Mouse (Mus musculus): Measurements from ENCODE around the gene Itga9. TPM values are rescaled to one million over a fixed set of nuclear protein-coding genes. Genes with fewer than 3 reads are reported as not detected.

Itga9 gene
- polyA plus RNA-seq, 1 experiment from 2014 or later = 2.4 TPM

DNA sequence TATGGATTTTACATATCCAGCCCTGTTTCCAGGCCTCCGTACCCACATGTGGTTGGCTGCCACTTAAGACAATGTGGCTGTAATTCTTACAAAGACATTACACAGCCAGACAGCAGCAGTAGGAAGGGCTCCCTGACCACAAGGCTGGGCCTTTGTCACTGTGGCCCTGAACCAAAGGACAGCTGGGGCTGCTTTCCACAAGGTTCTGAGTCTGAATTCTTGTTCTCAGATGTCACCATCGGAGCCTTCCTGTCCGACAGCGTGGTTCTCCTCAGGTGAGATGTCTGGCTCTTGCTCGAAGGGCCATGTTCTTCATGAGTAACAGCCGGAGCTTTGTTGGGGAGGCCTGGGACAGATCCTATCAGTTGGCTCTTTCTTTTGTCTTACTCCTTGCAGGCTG, 75.0 kb downstream of the Itga9 start:
- DNase-seq = no peak

DNA sequence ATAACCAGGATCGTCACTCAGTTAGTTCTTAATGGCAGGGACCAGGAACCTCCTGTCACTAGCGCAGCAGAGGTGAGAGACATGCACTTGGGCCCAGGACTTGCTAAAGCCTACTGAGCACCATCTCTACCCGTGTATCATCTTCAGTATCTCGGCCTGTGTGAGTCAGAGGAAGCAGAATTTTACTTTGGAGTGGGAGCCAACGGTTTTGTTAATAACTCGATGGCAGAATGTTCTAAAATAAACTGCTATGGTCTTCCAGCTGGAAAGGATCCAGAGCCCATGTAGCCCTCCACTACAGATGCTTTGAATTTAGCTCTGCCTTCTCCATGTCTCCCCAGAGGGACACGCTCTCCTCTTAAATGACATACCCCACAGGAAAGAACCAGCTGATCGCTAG, 75.7 kb downstream of the Itga9 start:
- Histone ChIP-seq H3K4me1 (ENCODE audit: control insufficient read depth, insufficient read depth, low read length) (0 out of 2 replicates have a peak, but pooled peaks cover 3% of the 10 kb centered on the region), H3K27me3 (ENCODE audit: control insufficient read depth, insufficient read depth, low read length) (no peaks in the 10 kb centered on the region), H3K9me3 (ENCODE audit: control insufficient read depth, low read length) (no peaks in the 10 kb centered on the region), H3K4me2 (ENCODE audit: low read length) (no peak overlapping the region), H3K36me3 (ENCODE audit: control insufficient read depth, insufficient read depth, low read length) (no peaks in the 10 kb centered on the region), H3K27ac (replicated peaks; ENCODE audit: low read depth, low read length) (no peak overlapping the region), H3K4me3 (replicated peaks; ENCODE audit: low read depth, low read length) (no peak overlapping the region), H3K9ac (replicated peaks; ENCODE audit: low read length) (no peak overlapping the region)
- no peak for ATAC-seq (ENCODE audit: low FRiP score, low TSS enrichment)
- WGBS = 94% methylated on average over 8 of the region's 8 CpGs
- no peak for DNase-seq

More for the DNA sequence above, 75.0 kb downstream of the Itga9 start:
- ATAC-seq (ENCODE audit: low FRiP score, low TSS enrichment) = no peak
- no peak overlapping the region for H3K9ac ChIP-seq (replicated peaks; ENCODE audit: low read length)
- H3K27me3 ChIP-seq (ENCODE audit: control insufficient read depth, insufficient read depth, low read length) = no peaks in the 10 kb centered on the region
- H3K4me2 ChIP-seq (ENCODE audit: low read length) = no peak overlapping the region
- no peak overlapping the region for H3K27ac ChIP-seq (replicated peaks; ENCODE audit: low read depth, low read length)
- H3K9me3 ChIP-seq (ENCODE audit: control insufficient read depth, low read length) = no peaks in the 10 kb centered on the region
- no peak overlapping the region for H3K4me3 ChIP-seq (replicated peaks; ENCODE audit: low read depth, low read length)
- no peaks in the 10 kb centered on the region for H3K36me3 ChIP-seq (ENCODE audit: control insufficient read depth, insufficient read depth, low read length)
- 0 out of 2 replicates have a peak, but pooled peaks cover 7% of the 10 kb centered on the region for H3K4me1 ChIP-seq (ENCODE audit: control insufficient read depth, insufficient read depth, low read length)
- WGBS = 87% methylated on average over 6 of the region's 6 CpGs

DNA sequence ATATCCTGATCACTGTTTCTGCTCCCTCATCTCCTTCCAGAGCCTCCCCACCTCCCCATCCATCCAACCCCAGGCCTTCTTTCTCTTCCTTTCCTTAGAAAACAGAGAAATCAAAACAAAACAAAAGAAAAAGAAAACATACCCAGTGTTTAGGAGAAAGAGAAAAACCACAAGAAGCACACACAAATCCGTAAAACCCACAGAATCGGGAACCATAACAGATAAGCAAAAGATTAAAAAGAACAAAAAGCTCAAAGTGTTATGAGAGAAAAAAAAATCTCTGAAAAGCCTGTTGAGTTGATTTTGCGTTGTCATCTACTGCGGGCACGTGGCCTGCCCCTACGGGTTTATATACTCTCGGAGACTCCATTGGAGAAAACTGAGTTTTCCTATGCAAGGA, 77.0 kb downstream of the Itga9 start:
- Histone ChIP-seq H3K27ac (replicated peaks; ENCODE audit: low read depth, low read length) (no peak overlapping the region), H3K4me3 (replicated peaks; ENCODE audit: low read depth, low read length) (no peak overlapping the region), H3K4me2 (ENCODE audit: low read length) (no peak overlapping the region), H3K4me1 (ENCODE audit: control insufficient read depth, insufficient read depth, low read length) (no peaks in the 10 kb centered on the region), H3K36me3 (ENCODE audit: control insufficient read depth, insufficient read depth, low read length) (no peaks in the 10 kb centered on the region), H3K9me3 (ENCODE audit: control insufficient read depth, low read length) (no peaks in the 10 kb centered on the region), H3K27me3 (ENCODE audit: control insufficient read depth, insufficient read depth, low read length) (no peaks in the 10 kb centered on the region), H3K9ac (replicated peaks; ENCODE audit: low read length) (no peak overlapping the region)
- ATAC-seq (ENCODE audit: low FRiP score, low TSS enrichment) = no peak
- 94% methylated on average over 7 of the region's 7 CpGs for WGBS
- DNase-seq = no peak

DNA sequence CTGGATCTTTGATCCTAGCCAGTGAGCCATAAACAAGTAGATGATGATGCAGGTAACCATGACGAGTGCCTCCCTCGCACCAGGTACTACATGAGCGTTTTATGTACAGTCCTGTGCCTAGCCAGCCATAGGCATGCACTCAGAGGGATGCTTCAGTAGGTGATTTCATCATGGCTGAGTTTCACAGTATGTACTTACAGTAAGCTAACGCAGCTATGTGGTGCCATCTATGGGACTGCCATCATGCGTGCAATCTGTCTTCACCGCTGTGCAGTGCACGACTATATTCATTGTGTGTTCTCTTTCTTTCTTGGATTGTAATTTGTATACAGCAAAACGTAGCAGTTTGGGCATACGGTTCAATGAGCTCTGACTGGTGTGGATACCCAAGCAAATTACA, 77.9 kb downstream of the Itga9 start:
- DNase-seq (peak; percentile 31), ATAC-seq (ENCODE audit: low FRiP score, low TSS enrichment) (no peak)
- no peak overlapping the region for H3K27ac ChIP-seq (replicated peaks; ENCODE audit: low read depth, low read length)
- no peak overlapping the region for H3K4me2 ChIP-seq (ENCODE audit: low read length)
- 90% methylated on average over 9 of the region's 9 CpGs for WGBS
- no peaks in the 10 kb centered on the region for H3K27me3 ChIP-seq (ENCODE audit: control insufficient read depth, insufficient read depth, low read length)
- no peaks in the 10 kb centered on the region for H3K36me3 ChIP-seq (ENCODE audit: control insufficient read depth, insufficient read depth, low read length)
- no peak overlapping the region for H3K4me3 ChIP-seq (replicated peaks; ENCODE audit: low read depth, low read length)
- H3K9ac ChIP-seq (replicated peaks; ENCODE audit: low read length) = no peak overlapping the region
- peaks cover 7% of the 10 kb centered on the region; the same call in 1 of the 2 replicates for H3K4me1 ChIP-seq (ENCODE audit: control insufficient read depth, insufficient read depth, low read length)
- H3K9me3 ChIP-seq (ENCODE audit: control insufficient read depth, low read length) = no peaks in the 10 kb centered on the region

DNA sequence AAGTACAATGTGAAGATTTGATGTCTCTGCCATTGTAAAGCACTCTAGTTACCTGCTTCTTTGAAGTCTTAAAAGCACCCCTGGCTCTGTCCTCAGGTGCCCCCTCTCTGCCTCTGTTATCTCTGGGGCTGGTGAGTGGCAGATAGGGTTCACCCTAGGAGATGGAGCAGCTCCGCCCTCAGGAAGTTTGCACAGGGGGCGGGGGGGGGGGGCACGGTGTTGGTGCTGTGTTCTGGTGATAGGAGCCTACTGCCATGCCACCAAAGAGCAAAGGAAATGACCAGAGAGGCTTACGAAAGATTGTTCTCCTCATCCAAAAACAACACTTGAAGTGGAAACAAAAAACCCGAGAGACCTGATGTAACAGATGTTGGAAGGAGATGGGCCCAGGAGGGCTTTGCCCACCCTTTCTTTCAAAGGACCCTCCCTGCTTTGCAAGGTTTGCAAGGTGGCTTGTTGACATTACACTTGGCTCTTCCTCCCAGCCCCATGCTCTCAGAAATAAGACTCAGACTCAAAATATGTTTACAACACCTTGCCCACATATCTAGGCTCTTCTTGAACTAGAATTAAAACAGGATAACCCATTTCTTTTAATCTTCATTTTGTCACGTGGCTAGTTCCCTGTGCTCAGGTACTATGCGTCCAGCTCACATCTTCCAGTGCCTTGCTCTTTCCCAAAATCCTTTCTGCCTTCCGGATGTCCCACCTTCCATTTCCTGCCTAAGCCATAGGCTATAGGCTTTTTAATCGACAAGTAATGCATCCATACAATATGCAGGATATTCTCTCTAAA, 79.9 kb downstream of the Itga9 start:
- H3K4me1 ChIP-seq (ENCODE audit: control insufficient read depth, insufficient read depth, low read length) = peaks cover 7% of the 10 kb centered on the region; the same call in 1 of the 2 replicates
- DNase-seq (no peak), ATAC-seq (ENCODE audit: low FRiP score, low TSS enrichment) (no peak)
- H3K36me3 ChIP-seq (ENCODE audit: control insufficient read depth, insufficient read depth, low read length) = no peaks in the 10 kb centered on the region
- no peaks in the 10 kb centered on the region for H3K27me3 ChIP-seq (ENCODE audit: control insufficient read depth, insufficient read depth, low read length)
- WGBS = 86% methylated on average over 9 of the region's 9 CpGs
- H3K9ac ChIP-seq (replicated peaks; ENCODE audit: low read length) = no peak overlapping the region
- no peak overlapping the region for H3K4me3 ChIP-seq (replicated peaks; ENCODE audit: low read depth, low read length)
- no peak overlapping the region for H3K27ac ChIP-seq (replicated peaks; ENCODE audit: low read depth, low read length)
- H3K9me3 ChIP-seq (ENCODE audit: control insufficient read depth, low read length) = no peaks in the 10 kb centered on the region
- H3K4me2 ChIP-seq (ENCODE audit: low read length) = no peak overlapping the region

DNA sequence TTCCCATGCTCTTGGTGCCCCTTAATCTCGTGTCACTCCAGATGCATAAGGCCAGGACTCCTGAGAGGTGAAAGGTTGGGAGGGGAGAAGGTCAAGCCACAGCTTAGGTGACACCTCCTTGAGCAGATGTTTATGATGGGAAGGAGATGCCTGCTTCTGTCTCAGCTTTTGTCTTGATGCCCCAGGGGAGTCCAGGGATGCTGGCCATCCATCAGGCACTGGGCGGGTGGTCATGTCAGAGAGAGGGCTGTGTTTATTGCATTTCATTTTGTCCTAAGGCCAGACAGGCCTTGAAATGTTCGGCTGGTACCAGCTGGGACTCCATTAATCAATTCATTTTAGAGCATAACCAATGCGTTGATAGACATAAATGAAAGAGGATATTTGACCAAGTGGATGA, 81.8 kb downstream of the Itga9 start:
- H3K36me3 ChIP-seq (ENCODE audit: control insufficient read depth, insufficient read depth, low read length) = no peaks in the 10 kb centered on the region
- 65% methylated on average over 4 of the region's 4 CpGs for WGBS

DNA sequence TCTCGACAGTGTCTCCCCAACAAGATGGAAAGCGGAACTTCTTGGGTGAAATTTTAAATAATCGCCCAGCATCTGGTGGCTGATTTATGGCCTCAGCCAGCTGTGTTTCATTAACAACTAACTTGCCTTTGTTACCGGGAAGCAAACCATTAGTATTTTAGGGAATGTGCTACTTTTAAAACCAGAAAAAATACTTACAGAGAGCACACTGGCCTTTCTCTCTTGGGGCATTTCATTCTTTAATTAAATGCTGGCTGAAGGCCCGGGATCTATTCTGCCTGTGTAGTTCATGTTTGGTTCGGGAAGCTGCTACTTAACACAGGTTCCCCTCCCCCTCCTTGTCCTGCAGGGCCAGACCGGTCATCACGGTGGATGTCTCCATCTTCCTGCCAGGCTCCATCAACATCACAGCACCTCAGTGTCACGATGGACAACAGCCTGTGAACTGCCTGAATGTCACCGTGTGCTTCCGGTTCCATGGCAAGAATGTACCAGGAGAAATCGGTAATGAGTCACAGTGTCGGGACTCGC, 82.5 kb downstream of the Itga9 start:
- no peaks in the 10 kb centered on the region for H3K36me3 ChIP-seq (ENCODE audit: control insufficient read depth, insufficient read depth, low read length)
- ATAC-seq (ENCODE audit: low FRiP score, low TSS enrichment) = no peak
- H3K4me2 ChIP-seq (ENCODE audit: low read length) = no peak overlapping the region
- no peak overlapping the region for H3K27ac ChIP-seq (replicated peaks; ENCODE audit: low read depth, low read length)
- no peak overlapping the region for H3K9ac ChIP-seq (replicated peaks; ENCODE audit: low read length)
- peak; percentile 55 for DNase-seq
- peaks cover 7% of the 10 kb centered on the region; the same call in 1 of the 2 replicates for H3K4me1 ChIP-seq (ENCODE audit: control insufficient read depth, insufficient read depth, low read length)
- no peaks in the 10 kb centered on the region for H3K9me3 ChIP-seq (ENCODE audit: control insufficient read depth, low read length)
- H3K27me3 ChIP-seq (ENCODE audit: control insufficient read depth, insufficient read depth, low read length) = no peaks in the 10 kb centered on the region
- 72% methylated on average over 14 of the region's 14 CpGs for WGBS
- no peak overlapping the region for H3K4me3 ChIP-seq (replicated peaks; ENCODE audit: low read depth, low read length)

More for the DNA sequence above, 81.8 kb downstream of the Itga9 start:
- H3K4me2 ChIP-seq (ENCODE audit: low read length) = no peak overlapping the region
- DNase-seq = no peak
- no peaks in the 10 kb centered on the region for H3K9me3 ChIP-seq (ENCODE audit: control insufficient read depth, low read length)
- H3K4me3 ChIP-seq (replicated peaks; ENCODE audit: low read depth, low read length) = no peak overlapping the region
- no peak for ATAC-seq (ENCODE audit: low FRiP score, low TSS enrichment)
- H3K27me3 ChIP-seq (ENCODE audit: control insufficient read depth, insufficient read depth, low read length) = no peaks in the 10 kb centered on the region
- no peak overlapping the region for H3K27ac ChIP-seq (replicated peaks; ENCODE audit: low read depth, low read length)
- H3K9ac ChIP-seq (replicated peaks; ENCODE audit: low read length) = no peak overlapping the region
- H3K4me1 ChIP-seq (ENCODE audit: control insufficient read depth, insufficient read depth, low read length) = peaks cover 7% of the 10 kb centered on the region; the same call in 1 of the 2 replicates

DNA sequence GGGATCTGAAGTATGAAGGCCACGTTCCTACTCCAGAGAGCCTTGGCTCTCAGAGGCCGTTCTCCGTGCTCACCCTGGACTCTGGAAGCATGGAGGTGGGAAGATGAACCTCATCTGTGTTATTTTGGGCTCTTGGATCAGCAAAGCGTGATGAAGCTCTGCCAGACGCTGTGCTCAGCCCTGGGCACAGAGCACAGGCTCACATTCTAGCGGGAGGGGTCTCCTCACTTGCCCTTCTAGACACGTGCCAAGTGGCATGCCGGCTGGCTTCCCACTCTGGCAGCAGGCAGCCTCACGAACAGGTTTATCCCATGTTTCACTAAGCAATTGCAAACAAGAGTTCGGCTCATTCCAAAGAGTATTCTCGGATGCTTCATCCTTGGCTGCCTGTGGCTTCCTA, 86.8 kb downstream of the Itga9 start:
- Histone ChIP-seq H3K9ac (replicated peaks; ENCODE audit: low read length) (no peak overlapping the region), H3K4me2 (ENCODE audit: low read length) (no peak overlapping the region), H3K9me3 (ENCODE audit: control insufficient read depth, low read length) (no peaks in the 10 kb centered on the region), H3K27ac (replicated peaks; ENCODE audit: low read depth, low read length) (no peak overlapping the region), H3K36me3 (ENCODE audit: control insufficient read depth, insufficient read depth, low read length) (no peaks in the 10 kb centered on the region), H3K4me1 (ENCODE audit: control insufficient read depth, insufficient read depth, low read length) (peaks cover 7% of the 10 kb centered on the region; the same call in 1 of the 2 replicates), H3K4me3 (replicated peaks; ENCODE audit: low read depth, low read length) (no peak overlapping the region), H3K27me3 (ENCODE audit: control insufficient read depth, insufficient read depth, low read length) (no peaks in the 10 kb centered on the region)
- ATAC-seq (ENCODE audit: low FRiP score, low TSS enrichment) = no peak
- no peak for DNase-seq
- 87% methylated on average over 11 of the region's 11 CpGs for WGBS

DNA sequence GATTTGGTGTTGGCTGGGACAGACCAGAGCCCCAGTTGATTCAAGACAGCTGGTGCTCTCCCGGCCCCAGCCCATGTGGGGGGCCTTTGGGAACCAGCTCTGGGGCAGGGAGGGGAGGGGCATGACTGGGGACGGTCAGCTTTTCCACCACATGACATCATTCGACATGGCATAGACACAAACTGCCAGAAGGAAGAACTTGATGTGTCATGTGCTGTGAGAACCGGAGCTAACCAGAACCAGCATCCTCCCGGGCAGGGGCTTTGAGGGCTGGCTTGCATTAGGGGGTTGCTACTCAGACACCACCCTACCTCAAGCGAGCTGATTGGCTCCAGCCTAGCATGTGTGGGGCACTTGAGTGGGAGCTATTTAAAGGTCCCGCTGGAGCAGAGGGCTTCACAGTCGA, 87.9 kb downstream of the Itga9 start:
- no peaks in the 10 kb centered on the region for H3K36me3 ChIP-seq (ENCODE audit: control insufficient read depth, insufficient read depth, low read length)
- H3K27me3 ChIP-seq (ENCODE audit: control insufficient read depth, insufficient read depth, low read length) = no peaks in the 10 kb centered on the region
- no peak overlapping the region for H3K4me3 ChIP-seq (replicated peaks; ENCODE audit: low read depth, low read length)
- H3K27ac ChIP-seq (replicated peaks; ENCODE audit: low read depth, low read length) = no peak overlapping the region
- no peak overlapping the region for H3K9ac ChIP-seq (replicated peaks; ENCODE audit: low read length)
- no peak overlapping the region for H3K4me2 ChIP-seq (ENCODE audit: low read length)
- H3K4me1 ChIP-seq (ENCODE audit: control insufficient read depth, insufficient read depth, low read length) = no peaks in the 10 kb centered on the region
- DNase-seq (no peak), ATAC-seq (ENCODE audit: low FRiP score, low TSS enrichment) (no peak)
- no peaks in the 10 kb centered on the region for H3K9me3 ChIP-seq (ENCODE audit: control insufficient read depth, low read length)
- WGBS = 68% methylated on average over 8 of the region's 8 CpGs
